Mouse (Mus musculus) heart, postnatal 4 days (tissue): Measurements from ENCODE around the gene Eif3a. TPM values are rescaled to one million over a fixed set of nuclear protein-coding genes. Genes with fewer than 3 reads are reported as not detected.
A peak's percentile ranks its signal among the peaks of the same experiment; 100 is the strongest.

Source experiments
- DNase-seq: peaks from one replicate; pipeline ENCODE4 v3.0.0; 2021
- microRNA-seq, 2 experiments: library from miRNA; unstranded; fragments of <30 nt; microRNA quantifications; one replicate each; pipeline ENCODE4 v1.2.0; 2021 to 2022
- total RNA-seq, 2 experiments: library from RNA; stranded (reverse); gene quantifications; 2 replicates each; pipeline ENCODE4 v1.2.3; 2021

Gene Eif3a
- total RNA-seq, 2 experiments from 2014 or later: 132 to 134 TPM

- DNase-seq: no peak
Measured at GRCm38 (mm10) chr19:60758896-60759835, 31.3 kb downstream of the Eif3a start.

GRCm38 (mm10) chr19:60757099-60757785 lies 33.2 kb downstream of the Eif3a start:
- DNase-seq: no peak

GRCm38 (mm10) chr19:60756192-60757098 lies 34.0 kb downstream of the Eif3a start:
- peak; percentile 33 for DNase-seq

- DNase-seq: peak; percentile 92
Measured at GRCm38 (mm10) chr19:60755438-60756191, 34.8 kb downstream of the Eif3a start, which contains the start of gene Nanos1. Gene Nanos1, plus strand, starts transcription at chr19:60755987.

- DNase-seq: no peak
Measured at GRCm38 (mm10) chr19:60747801-60748200, 42.7 kb downstream of the Eif3a start.

GRCm38 (mm10) chr19:60743767-60744547 lies 46.5 kb downstream of the Eif3a start:
- DNase-seq: no peak

- DNase-seq: no peak
Measured at GRCm38 (mm10) chr19:60740560-60740959, 49.9 kb downstream of the Eif3a start.

- DNase-seq: no peak
Measured at GRCm38 (mm10) chr19:60731966-60732365, 58.5 kb downstream of the Eif3a start.

- no peak for DNase-seq
Measured at GRCm38 (mm10) chr19:60731299-60731698, 59.2 kb downstream of the Eif3a start.

- peak; percentile 18 for DNase-seq
Measured at GRCm38 (mm10) chr19:60730281-60730852, 60.1 kb downstream of the Eif3a start.

GRCm38 (mm10) chr19:60716381-60716780 lies 74.1 kb downstream of the Eif3a start:
- DNase-seq: no peak

- no peak for DNase-seq
Measured at GRCm38 (mm10) chr19:60712577-60712976, 77.9 kb downstream of the Eif3a start.

Small RNA genes lying within 50 kb of the gene (microRNA-seq; reads per million reads assigned to microRNA genes)
- gene mmu-mir-3084-1: 0 reads per million in 2 experiments

Other genes starting within 250 kb of the Eif3a start
- 10 to 100 TPM; 28.9 to 29.6 TPM for gene Cacul1, start 209.6 kb downstream of the Eif3a start, total RNA-seq
- 1 to 10 TPM; 1.2 to 1.3 TPM for gene Nanos1, start 34.7 kb downstream of the Eif3a start, total RNA-seq
- 10 to 100 TPM; 18.2 to 21.4 TPM for gene Fam45a, start 20.9 kb upstream of the Eif3a start, total RNA-seq
- gene Sfxn4, start 70.8 kb upstream of the Eif3a start, total RNA-seq: 1 to 10 TPM; 4.2 to 5.5 TPM
- gene Prdx3, start 83.9 kb upstream of the Eif3a start, total RNA-seq: 100 to 1,000 TPM; 201 to 204 TPM
- 10 to 100 TPM; 24.8 to 25.8 TPM for gene Grk5, start 99.1 kb upstream of the Eif3a start, total RNA-seq